Mouse (Mus musculus) lung, embryonic 16.5 days (tissue): ENCODE results near the gene Prdm1. TPM values are rescaled to one million over a fixed set of nuclear protein-coding genes. Genes with fewer than 3 reads are reported as not detected.

ENCODE experiments used
- ATAC-seq: fragments of 200-750 bp; cut with Nextera tagmentation; 2 replicates; pipeline ENCODE4 v1.8.0; 2017; ENCODE audit warnings: low read depth, mild to moderate bottlenecking, moderate library complexity
- H3K27ac ChIP-seq: fragments of 300-500 bp; sonication (generic); 2 replicates; pipeline ENCODE4 v1.5.1; 2014; ENCODE audit warnings: mild to moderate bottlenecking, control low read depth, low read length
- H3K27me3 ChIP-seq: fragments of 300-500 bp; sonication (generic); 2 replicates; pipeline ENCODE4 v1.6.1; 2014; ENCODE audit warnings: low read depth, low read length, mixed read lengths; ENCODE audit not compliant: control insufficient read depth, insufficient read depth
- H3K36me3 ChIP-seq: fragments of 300-500 bp; sonication (generic); 2 replicates; pipeline ENCODE4 v1.6.1; 2014; ENCODE audit warnings: low read length; ENCODE audit not compliant: control insufficient read depth, insufficient read depth
- H3K4me1 ChIP-seq: fragments of 300-500 bp; sonication (generic); replicated peaks from 2 replicates; pipeline ENCODE4 v1.6.1; 2014; ENCODE audit warnings: low read length, mixed read lengths; ENCODE audit not compliant: control insufficient read depth, insufficient read depth
- H3K4me2 ChIP-seq: fragments of 300-500 bp; sonication (generic); 2 replicates; pipeline ENCODE4 v1.6.1; 2014; ENCODE audit warnings: low read depth, low read length, control low read depth
- H3K4me3 ChIP-seq: fragments of 300-500 bp; sonication (generic); 2 replicates; pipeline ENCODE4 v1.5.1; 2014; ENCODE audit warnings: mild to moderate bottlenecking, low read length, control low read depth
- H3K9ac ChIP-seq: fragments of 300-500 bp; sonication (generic); 2 replicates; pipeline ENCODE4 v1.6.1; 2014; ENCODE audit warnings: low read length, control low read depth
- H3K9me3 ChIP-seq: fragments of 300-500 bp; sonication (generic); 2 replicates; pipeline ENCODE4 v1.6.1; 2016; ENCODE audit warnings: low read length; ENCODE audit not compliant: control insufficient read depth
- WGBS: fragments of 180-500 bp; shearing (Covaris S2); extraction: QIAGEN DNeasy Blood & Tissue Kit; methylation state at CpG from one replicate; pipeline ENCODE4 v1.1.7; 2014; 5-methylcytosine and 5-hydroxymethylcytosine counted together
- polyA plus RNA-seq: library from polyadenylated mRNA; unstranded; fragments of >200 nt; fragmentation: Nextera tagmentation; extraction: Ambion mirVana; gene quantifications from 2 replicates; pipeline ENCODE4 v1.2.1, GENCODE M21; 2015

The Prdm1 gene
- polyA plus RNA-seq, 1 experiment from 2014 or later: 2.3 TPM

GRCm38 (mm10) chr10:44450835-44451234 is 77.5 kb downstream of the Prdm1 start:
- Histone ChIP-seq H3K36me3 (no peaks in the 10 kb centered on the region), H3K27ac (no peak overlapping the region), H3K27me3 (no peaks in the 10 kb centered on the region; the same call in 1 of the 2 replicates), H3K9me3 (no peaks in the 10 kb centered on the region), H3K4me3 (no peak overlapping the region), H3K4me1 (peaks cover 12% of the 10 kb centered on the region), H3K4me2 (no peak overlapping the region), H3K9ac (no peak overlapping the region)
- ATAC-seq: no peak
- 92% methylated on average over 2 of the region's 2 CpGs for WGBS

GRCm38 (mm10) chr10:44450108-44450507 is 78.2 kb downstream of the Prdm1 start:
- Histone ChIP-seq H3K4me2 (no peak overlapping the region), H3K9ac (no peak overlapping the region), H3K36me3 (no peaks in the 10 kb centered on the region), H3K27ac (no peak overlapping the region), H3K4me1 (peaks cover 16% of the 10 kb centered on the region), H3K27me3 (no peaks in the 10 kb centered on the region), H3K4me3 (no peak overlapping the region), H3K9me3 (no peaks in the 10 kb centered on the region)
- ATAC-seq: no peak
- WGBS: 82% methylated on average over 13 of the region's 13 CpGs

DNA sequence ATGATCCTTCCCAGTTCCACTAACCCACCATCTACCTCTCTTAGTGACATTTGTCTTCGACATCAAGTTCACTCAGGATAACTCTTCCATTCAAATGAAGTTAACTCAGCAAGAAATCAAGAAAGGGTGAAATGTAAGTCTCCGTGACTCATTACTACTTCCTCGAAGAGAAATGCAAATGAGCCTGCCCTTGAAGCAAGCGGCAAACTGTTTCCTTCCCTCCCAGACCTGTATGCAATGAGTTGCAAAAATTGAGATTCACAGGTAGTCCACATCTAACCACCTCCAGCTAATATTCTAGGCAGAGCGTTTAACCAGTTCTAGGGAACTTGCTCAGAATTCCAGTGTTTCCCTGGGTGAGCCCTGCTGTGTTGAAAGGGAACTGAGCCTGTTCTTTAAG is 78.6 kb downstream of the Prdm1 start:
- no peak overlapping the region for H3K27ac ChIP-seq

GRCm38 (mm10) chr10:44448165-44448564 is 80.1 kb downstream of the Prdm1 start:
- WGBS: 6% methylated on average over 12 of the region's 12 CpGs
- peak overlapping the region; percentile 68 for H3K27ac ChIP-seq
- no peaks in the 10 kb centered on the region for H3K9me3 ChIP-seq
- H3K9ac ChIP-seq: no peak overlapping the region; the same call in none of the 2 replicates
- H3K36me3 ChIP-seq: no peaks in the 10 kb centered on the region
- peak overlapping the region; percentile 25 for H3K4me3 ChIP-seq
- no peaks in the 10 kb centered on the region for H3K27me3 ChIP-seq
- peaks cover 22% of the 10 kb centered on the region for H3K4me1 ChIP-seq
- peak; percentile 21; the same call in 1 of the 2 replicates for ATAC-seq
- H3K4me2 ChIP-seq: peak overlapping the region; percentile 38

More for the DNA sequence above, 78.6 kb downstream of the Prdm1 start:
- Histone ChIP-seq H3K4me2 (no peak overlapping the region), H3K4me3 (no peak overlapping the region), H3K9me3 (no peaks in the 10 kb centered on the region), H3K36me3 (no peaks in the 10 kb centered on the region), H3K27me3 (no peaks in the 10 kb centered on the region), H3K4me1 (peaks cover 20% of the 10 kb centered on the region), H3K9ac (no peak overlapping the region)
- 80% methylated on average over 5 of the region's 5 CpGs for WGBS
- no peak for ATAC-seq

DNA sequence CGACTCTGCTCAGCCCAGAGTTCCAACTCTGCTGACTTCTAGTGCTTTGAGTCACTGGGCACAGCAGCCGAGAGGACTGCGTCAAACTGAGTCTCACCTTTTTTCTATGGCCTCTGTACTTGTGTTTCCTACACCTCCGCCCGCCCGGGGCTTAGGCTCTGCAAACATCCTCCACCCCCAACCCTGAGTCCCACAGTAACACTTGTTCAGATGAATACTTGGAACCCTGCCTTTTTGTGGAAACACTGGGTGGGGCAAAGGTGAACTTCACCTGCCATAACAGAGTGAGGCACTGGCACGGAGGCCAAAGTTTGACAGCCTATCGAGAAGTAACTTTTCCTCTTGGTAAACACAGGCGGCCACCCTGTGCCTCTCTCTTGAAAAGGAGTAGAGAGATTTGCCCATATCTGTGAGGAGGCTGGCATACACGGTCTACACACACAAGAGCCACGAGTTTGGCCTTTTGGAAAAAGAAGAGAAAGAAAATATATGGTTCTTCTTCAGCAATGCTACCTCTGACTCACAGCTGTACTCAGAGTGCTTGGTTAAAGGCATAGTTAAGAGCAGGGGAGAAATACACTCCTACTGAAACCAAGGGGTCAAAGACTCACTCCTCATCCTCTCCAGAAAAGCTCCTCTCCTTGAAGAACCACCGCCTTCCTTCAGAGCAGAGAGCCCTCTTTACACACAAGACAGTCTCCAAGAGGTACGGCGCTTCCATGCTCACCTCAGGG is 80.7 kb downstream of the Prdm1 start:
- 46% methylated on average over 14 of the region's 14 CpGs for WGBS
- peak overlapping the region; percentile 38 for H3K4me2 ChIP-seq
- H3K9ac ChIP-seq: no peak overlapping the region; the same call in none of the 2 replicates
- H3K4me1 ChIP-seq: peaks cover 22% of the 10 kb centered on the region
- H3K27ac ChIP-seq: peak overlapping the region; percentile 68
- no peaks in the 10 kb centered on the region for H3K36me3 ChIP-seq
- no peaks in the 10 kb centered on the region for H3K27me3 ChIP-seq
- H3K9me3 ChIP-seq: no peaks in the 10 kb centered on the region
- H3K4me3 ChIP-seq: peak overlapping the region; percentile 25; the same call in 1 of the 2 replicates
- peak; percentile 89 for ATAC-seq

DNA sequence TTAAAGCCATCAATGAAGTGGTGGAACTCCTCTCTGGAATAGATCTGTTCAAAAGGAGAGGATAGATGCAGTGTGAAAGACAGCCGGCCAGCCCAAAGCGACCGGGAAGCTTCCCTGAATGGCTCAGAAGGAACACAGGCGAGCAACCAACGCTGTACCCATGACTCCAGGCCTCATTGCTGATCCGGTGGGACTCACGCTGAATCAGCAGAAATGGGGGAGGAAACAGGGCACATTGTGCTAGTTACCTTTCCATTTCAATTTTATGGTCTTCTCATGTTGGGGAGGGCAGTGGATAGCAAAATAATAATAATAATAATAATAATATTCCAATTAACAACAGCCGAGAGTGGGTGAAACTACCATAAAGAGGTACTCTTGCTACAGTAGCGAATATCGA is 81.3 kb downstream of the Prdm1 start:
- ATAC-seq: no peak
- no peak overlapping the region for H3K4me2 ChIP-seq
- no peak overlapping the region for H3K9ac ChIP-seq
- no peak overlapping the region for H3K4me3 ChIP-seq
- 71% methylated on average over 10 of the region's 10 CpGs for WGBS
- no peaks in the 10 kb centered on the region for H3K36me3 ChIP-seq
- no peaks in the 10 kb centered on the region for H3K27me3 ChIP-seq
- peaks cover 26% of the 10 kb centered on the region for H3K4me1 ChIP-seq
- no peak overlapping the region for H3K27ac ChIP-seq
- H3K9me3 ChIP-seq: no peaks in the 10 kb centered on the region

DNA sequence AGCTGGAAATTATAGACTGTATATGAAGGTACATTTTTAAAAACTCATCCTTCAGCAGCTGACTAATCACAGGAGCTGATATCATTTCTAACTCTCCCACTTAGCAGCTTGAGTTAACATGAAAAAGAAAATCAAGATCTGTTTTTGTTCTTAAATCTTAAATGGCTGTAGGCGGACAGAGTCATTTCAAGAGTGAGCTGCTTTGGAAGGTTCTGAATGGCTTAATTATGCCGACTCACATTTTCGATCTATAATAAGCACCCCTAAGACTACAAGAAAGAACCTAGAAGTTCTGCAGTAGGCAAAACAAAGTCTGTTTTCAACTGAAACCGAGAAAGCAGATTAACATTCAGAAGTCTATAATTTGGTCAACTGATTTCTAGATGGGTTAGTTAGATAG is 83.9 kb downstream of the Prdm1 start:
- no peaks in the 10 kb centered on the region for H3K36me3 ChIP-seq
- no peaks in the 10 kb centered on the region for H3K27me3 ChIP-seq
- WGBS: 63% methylated on average over 4 of the region's 4 CpGs

GRCm38 (mm10) chr10:44443696-44444095 is 84.6 kb downstream of the Prdm1 start:
- no peak for ATAC-seq
- H3K4me2 ChIP-seq: no peak overlapping the region

More for the DNA sequence above, 83.9 kb downstream of the Prdm1 start:
- H3K9ac ChIP-seq: no peak overlapping the region
- H3K4me3 ChIP-seq: no peak overlapping the region
- H3K9me3 ChIP-seq: no peaks in the 10 kb centered on the region
- H3K27ac ChIP-seq: no peak overlapping the region
- ATAC-seq: no peak
- peaks cover 26% of the 10 kb centered on the region for H3K4me1 ChIP-seq
- no peak overlapping the region for H3K4me2 ChIP-seq

GRCm38 (mm10) chr10:44439732-44440131 is 88.6 kb downstream of the Prdm1 start:
- H3K9me3 ChIP-seq: no peaks in the 10 kb centered on the region
- no peak overlapping the region for H3K9ac ChIP-seq
- no peak overlapping the region for H3K4me3 ChIP-seq
- ATAC-seq: no peak
- H3K36me3 ChIP-seq: no peaks in the 10 kb centered on the region
- no peak overlapping the region for H3K4me2 ChIP-seq
- 85% methylated on average over 11 of the region's 11 CpGs for WGBS
- peaks cover 7% of the 10 kb centered on the region; the same call in 1 of the 2 replicates for H3K4me1 ChIP-seq
- H3K27ac ChIP-seq: no peak overlapping the region
- H3K27me3 ChIP-seq: no peaks in the 10 kb centered on the region

More at GRCm38 (mm10) chr10:44443696-44444095, 84.6 kb downstream of the Prdm1 start:
- H3K36me3 ChIP-seq: no peaks in the 10 kb centered on the region
- H3K4me3 ChIP-seq: no peak overlapping the region
- no peak overlapping the region for H3K27ac ChIP-seq
- H3K9me3 ChIP-seq: no peaks in the 10 kb centered on the region
- H3K27me3 ChIP-seq: no peaks in the 10 kb centered on the region
- peaks cover 26% of the 10 kb centered on the region for H3K4me1 ChIP-seq
- 56% methylated on average over 12 of the region's 12 CpGs for WGBS
- H3K9ac ChIP-seq: no peak overlapping the region
